In genomic region chrX:168795859-168796848, GRCm38 (mm10) we compare ENCODE assay signal across 9 mouse cellular contexts. TPM values are rescaled to one million over a fixed set of nuclear protein-coding genes. Genes with fewer than 3 reads are reported as not detected.
DNase-seq lines count a peak whose midpoint lies in the region; ATAC-seq lines count a peak whose summit lies in the region.
"Had no signal": no experiment of that assay in that cellular context is flagged by ENCODE, and none has a peak within 500 bp of the region (broad histone marks: within the 10 kb centered on the region; RNA-seq: fewer than 3 reads in every experiment).

No protein-coding gene starts in this region.

- H3K4me3 ChIP-seq in hindbrain, embryonic 15.5 days, result peak overlapping the region; percentile 44
- H3K4me3 ChIP-seq in liver, embryonic 15.5 days (replicated peaks), result peak overlapping the region; percentile 32

- WGBS in hindbrain, embryonic 15.5 days, result 19% methylated on average over 55 of the region's 55 CpGs
- WGBS in liver, embryonic 15.5 days (ENCODE audit: insufficient replicate concordance), result 21% methylated on average over 55 of the region's 55 CpGs

- no peaks in the 10 kb centered on the region for H3K36me3 ChIP-seq in hindbrain, embryonic 15.5 days
- no peaks in the 10 kb centered on the region for H3K36me3 ChIP-seq in liver, embryonic 15.5 days (replicated peaks)

- peaks cover 38% of the 10 kb centered on the region for H3K27me3 ChIP-seq in hindbrain, embryonic 15.5 days
- peaks cover 26% of the 10 kb centered on the region for H3K27me3 ChIP-seq in liver, embryonic 15.5 days
- H3K27me3 ChIP-seq: CH12.LX had no signal

- peak overlapping the region; percentile 91 for H3K4me2 ChIP-seq in hindbrain, embryonic 15.5 days
- H3K4me2 ChIP-seq in liver, embryonic 15.5 days, result peak overlapping the region; percentile 58

- 0 out of 2 replicates have a peak overlapping the region, but pooled peaks have one; percentile 10 for H3K9ac ChIP-seq in hindbrain, embryonic 15.5 days
- H3K9ac ChIP-seq in liver, embryonic 15.5 days, result no peak overlapping the region

- peak; percentile 80 for DNase-seq in heart, adult 11 months
- DNase-seq in heart, adult 8-10 months (ENCODE audit: low spot score), result no peak
- peak; percentile 11 for DNase-seq in adrenal gland, postnatal 10 days
- peak; percentile 5 for DNase-seq in gastrocnemius, adult 18-20 months (ENCODE audit: low spot score)
- DNase-seq in retina, postnatal 1 day, result peak; percentile 36

- peak; percentile 74 for ATAC-seq in hindbrain, embryonic 15.5 days (ENCODE audit: low FRiP score, low read depth)
- no peak for ATAC-seq in liver, embryonic 15.5 days (ENCODE audit: insufficient read depth)
- no peak for ATAC-seq in monocyte, adult 5-6 weeks (replicated peaks; ENCODE audit: insufficient number of reproducible peaks, low FRiP score, low TSS enrichment, poor library complexity, severe bottlenecking)

- no peaks in the 10 kb centered on the region for H3K9me3 ChIP-seq in hindbrain, embryonic 15.5 days
- H3K9me3 ChIP-seq in liver, embryonic 15.5 days (replicated peaks), result no peaks in the 10 kb centered on the region

- H3K27ac ChIP-seq in hindbrain, embryonic 15.5 days (replicated peaks), result no peak overlapping the region
- no peak overlapping the region for H3K27ac ChIP-seq in liver, embryonic 15.5 days (replicated peaks)

- peaks cover 6% of the 10 kb centered on the region; the same call in 1 of the 2 replicates for H3K4me1 ChIP-seq in hindbrain, embryonic 15.5 days (replicated peaks)
- H3K4me1 ChIP-seq in liver, embryonic 15.5 days (replicated peaks), result no peaks in the 10 kb centered on the region

RNA-seq across cellular contexts. Expression of gene Arhgap6, which starts 1.3 kb away (rescaled TPM):
- total RNA-seq in heart, adult 8-10 months (2022), result 1 to 10 TPM; 2.9 to 3.2 (median 3.0) TPM
- total RNA-seq in adrenal gland, postnatal 10 days (2021), result 1 to 10 TPM; 2.6 to 2.8 TPM
- 1 to 10 TPM; 3.1 to 3.4 TPM for total RNA-seq in gastrocnemius, adult 18-20 months (2021)
- polyA plus RNA-seq in hindbrain, embryonic 15.5 days (2015; fragmentation: Nextera tagmentation; extraction: Ambion mirVana), result 1.2 and 1.3 TPM in 2 replicates
- polyA plus RNA-seq in liver, embryonic 15.5 days (2015; fragmentation: Nextera tagmentation; extraction: Ambion mirVana), result 1.9 and 2.0 TPM in 2 replicates
- total RNA-seq in monocyte, adult 5-6 weeks (2017), result 1.7 to 3.3 TPM (median 2.2 TPM) in 3 replicates
